Mouse (Mus musculus) liver, adult (tissue): ENCODE data around the gene Cpxm2.

Source experiments
- GATA4 ChIP-seq: IDR thresholded peaks from 2 replicates; pipeline ENCODE4 v1.6.1; 2014; ENCODE audit warnings: mild to moderate bottlenecking, low read length; ENCODE audit not compliant: insufficient replicate concordance

The Cpxm2 gene

DNA sequence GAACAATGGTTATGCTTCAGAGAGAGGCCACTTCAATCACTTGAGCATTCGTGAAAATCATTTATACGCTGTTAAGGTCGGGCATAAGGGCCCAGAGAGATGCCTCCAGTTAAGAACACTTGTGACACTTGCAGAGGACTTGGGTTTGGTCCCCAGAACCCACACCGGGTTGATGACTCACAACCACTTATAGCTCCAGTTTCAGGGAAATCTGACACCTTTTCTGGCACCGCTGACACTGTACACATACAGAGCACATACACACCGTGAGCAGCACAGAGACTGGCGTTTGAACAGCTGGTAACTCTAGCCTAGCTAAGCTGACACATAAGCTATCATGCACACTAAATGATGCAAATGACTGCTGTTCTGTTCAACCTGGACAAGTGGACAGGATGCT lies 145.5 kb downstream of the Cpxm2 start:
- no peak for TF ChIP-seq GATA4

- TF ChIP-seq GATA4: no peak
Observed at GRCm38 (mm10) chr7:132005996-132006696, 148.4 kb downstream of the Cpxm2 start.

- TF ChIP-seq GATA4: no peak
Observed at GRCm38 (mm10) chr7:131992873-131993272, 161.7 kb downstream of the Cpxm2 start.

DNA sequence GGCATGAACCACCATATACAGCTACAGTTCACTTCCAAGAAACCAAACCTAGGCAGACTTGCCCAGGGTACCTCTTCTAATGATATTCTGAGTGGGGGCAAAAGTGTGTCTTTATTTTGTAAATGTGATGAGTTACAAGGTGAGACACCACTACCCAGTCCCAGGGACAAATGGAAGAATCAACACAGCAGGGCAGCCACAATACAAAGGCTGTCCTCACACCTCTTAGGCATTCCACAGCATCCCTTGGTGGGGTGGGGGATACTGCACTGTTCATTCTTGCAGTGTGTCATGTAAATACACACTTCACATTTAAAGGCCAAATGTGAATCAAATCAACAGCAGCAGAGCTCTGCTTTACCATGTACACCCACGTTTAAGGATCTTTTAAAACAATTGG lies 162.3 kb downstream of the Cpxm2 start:
- no peak for TF ChIP-seq GATA4

DNA sequence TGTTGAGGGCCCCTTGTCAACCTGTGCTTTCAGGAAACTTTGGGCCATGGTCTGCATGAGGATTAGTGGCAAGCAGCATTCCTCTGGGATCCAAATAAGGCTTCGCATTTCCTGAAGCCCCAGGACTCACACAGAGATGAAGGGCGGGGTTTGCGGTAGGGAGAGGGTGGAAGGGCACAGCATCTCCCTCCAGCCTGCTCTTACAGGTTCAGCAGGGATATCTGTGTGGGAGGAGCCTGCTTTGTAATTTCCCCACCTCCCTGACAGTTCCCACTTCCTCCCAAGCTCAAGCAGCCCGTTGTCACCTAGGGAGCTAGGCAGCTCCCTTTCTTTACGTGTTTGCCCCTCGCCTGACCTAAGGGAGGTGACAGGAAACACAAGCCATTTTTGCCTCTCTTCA lies 165.5 kb downstream of the Cpxm2 start:
- no peak for TF ChIP-seq GATA4
